8 mouse cellular contexts compared by ENCODE assay signal in the genomic region with DNA sequence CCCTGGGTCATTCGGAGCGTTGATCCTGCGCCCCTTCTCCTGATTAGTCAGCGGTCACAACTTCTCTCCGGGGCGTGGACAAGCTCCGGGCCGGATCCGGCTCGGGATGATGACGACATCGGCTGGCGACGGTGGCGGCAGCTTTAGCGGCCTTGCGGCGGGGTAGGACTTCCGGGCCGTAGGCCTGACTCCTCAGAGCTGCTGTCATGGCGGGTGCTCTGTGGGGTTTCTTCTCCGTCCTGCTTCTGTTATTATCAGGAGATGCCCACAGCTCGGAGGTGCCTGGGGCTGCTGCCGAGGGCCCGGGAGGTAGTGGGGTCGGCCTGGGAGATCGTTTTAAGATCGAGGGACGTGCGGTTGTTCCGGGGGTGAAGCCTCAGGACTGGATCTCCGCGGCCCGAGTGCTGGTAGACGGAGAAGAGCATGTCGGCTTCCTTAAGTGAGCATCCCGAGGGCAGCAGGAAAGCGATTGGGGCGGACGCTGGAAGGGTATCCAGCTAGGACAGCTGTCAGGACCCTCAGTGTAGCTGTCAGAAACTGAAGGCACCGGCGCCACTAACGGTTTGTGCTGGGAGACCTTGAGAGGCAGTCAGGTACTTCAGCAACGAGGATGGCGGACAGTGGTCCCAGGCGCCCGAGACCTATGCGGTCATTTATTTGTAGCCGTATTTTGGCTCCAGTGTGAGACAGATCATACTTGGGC. TPM values are rescaled to one million over a fixed set of nuclear protein-coding genes. Genes with fewer than 3 reads are reported as not detected.
A peak's percentile ranks its signal among the peaks of the same experiment; 100 is the strongest.
DNase-seq lines count a peak whose midpoint lies in the region; ATAC-seq and TF ChIP-seq lines count a peak whose summit lies in the region.

A gene (plus strand): TSS at position 136 of the 703 bp plus-strand sequence.

- TF ChIP-seq CTCF in lung, postnatal 0 days (IDR thresholded peaks at IDR 0.05): no peak

- no peaks in the 10 kb centered on the region for H3K27me3 ChIP-seq in hindbrain, embryonic 10.5 days (ENCODE audit: insufficient read depth, poor library complexity, severe bottlenecking)
- H3K27me3 ChIP-seq in lung, postnatal 0 days (replicated peaks; ENCODE audit: insufficient read depth, low read length): no peaks in the 10 kb centered on the region

- peak within 1 kb of the TSS; percentile 90 for H3K4me3 ChIP-seq in hindbrain, embryonic 10.5 days
- peak within 1 kb of the TSS; percentile 83 for H3K4me3 ChIP-seq in lung, postnatal 0 days (ENCODE audit: low read depth, low read length)

- H3K27ac ChIP-seq in hindbrain, embryonic 10.5 days: peak within 1 kb of the TSS; percentile 91
- peak within 1 kb of the TSS; percentile 85 for H3K27ac ChIP-seq in lung, postnatal 0 days (ENCODE audit: low read length)

- H3K4me1 ChIP-seq in hindbrain, embryonic 10.5 days (replicated peaks): peaks cover 15% of the 10 kb centered on the region
- H3K4me1 ChIP-seq in lung, postnatal 0 days (ENCODE audit: insufficient read depth, low read depth, low read length): peaks cover 8% of the 10 kb centered on the region; the same call in 1 of the 2 replicates

- H3K4me2 ChIP-seq in lung, postnatal 0 days (replicated peaks; ENCODE audit: low read depth, low read length): peak within 1 kb of the TSS; percentile 64

- under 1% methylated on average over 49 of the region's 49 CpGs for WGBS in hindbrain, embryonic 10.5 days
- under 1% methylated on average over 49 of the region's 49 CpGs for WGBS in lung, postnatal 0 days

- H3K9ac ChIP-seq in lung, postnatal 0 days (replicated peaks; ENCODE audit: low read depth): peak within 1 kb of the TSS; percentile 86

- H3K9me3 ChIP-seq in hindbrain, embryonic 10.5 days: no peaks in the 10 kb centered on the region; the same call in 1 of the 2 replicates
- no peaks in the 10 kb centered on the region for H3K9me3 ChIP-seq in lung, postnatal 0 days (ENCODE audit: low read length)

- no peak for TF ChIP-seq EP300 in lung, postnatal 0 days (IDR thresholded peaks at IDR 0.05)

- DNase-seq in MEL-GATA-1-ER (ENCODE audit: extremely low read depth, low read depth): peak; percentile 83
- peak; percentile 95 for DNase-seq in cerebellum, adult 8-10 months
- peak; percentile 96 for DNase-seq in hindbrain, embryonic 10.5 days (ENCODE audit: low spot score)
- peak; percentile 93 for DNase-seq in layer of hippocampus, adult 9-11 months
- peak; percentile 97 for DNase-seq in lung, postnatal 0 days (ENCODE audit: low spot score)
- DNase-seq in ovary, postnatal 14 days (ENCODE audit: low spot score): peak; percentile 99
- peak; percentile 98 for DNase-seq in thymus, postnatal 14 days

- H3K36me3 ChIP-seq in hindbrain, embryonic 10.5 days: peaks cover 12% of the 10 kb centered on the region
- 0 out of 2 replicates have a peak, but pooled peaks cover 1% of the 10 kb centered on the region for H3K36me3 ChIP-seq in lung, postnatal 0 days (ENCODE audit: insufficient read depth, low read length)

- peak; percentile 97 for ATAC-seq in frontal cortex, adult (ENCODE audit: low TSS enrichment)
- peak; percentile 100 for ATAC-seq in lung, postnatal 0 days

RNA-seq across cellular contexts. Expression of the gene that starts here (rescaled TPM):
- polyA plus RNA-seq in hindbrain, embryonic 10.5 days (2016; fragmentation: Nextera tagmentation; extraction: Ambion mirVana): 12.0 and 12.3 TPM in 2 replicates
- polyA plus RNA-seq in lung, postnatal 0 days (2015; fragmentation: Nextera tagmentation; extraction: Ambion mirVana): 29.0 and 31.6 TPM in 2 replicates

Comparison
In these comparisons a context has a peak if more than half of its experiments do, and no peak if none do; other contexts are left out.
1. Peak in every context shown above with its lines: DNase-seq, ATAC-seq, H3K4me3 ChIP-seq and H3K27ac ChIP-seq.